Mouse (Mus musculus) brain, embryonic 14.5 days (tissue): Measurements from ENCODE around the gene Foxj1.

Source experiments
- CTCF ChIP-seq: fragments of 200-500 bp; IDR thresholded peaks from 2 replicates; pipeline ENCODE4 v1.5.1; 2012; ENCODE audit warnings: inconsistent platforms, mild to moderate bottlenecking, moderate library complexity, borderline replicate concordance; ENCODE audit not compliant: insufficient read depth, insufficient read length; ENCODE audit errors: extremely low read depth
- POLR2A ChIP-seq: fragments of 200-500 bp; IDR thresholded peaks from 2 replicates; pipeline ENCODE4 v1.6.1; 2012; ENCODE audit warnings: mild to moderate bottlenecking, inconsistent platforms, borderline replicate concordance; ENCODE audit not compliant: poor library complexity, insufficient read depth, insufficient read length, severe bottlenecking; ENCODE audit errors: extremely low read depth

DNA sequence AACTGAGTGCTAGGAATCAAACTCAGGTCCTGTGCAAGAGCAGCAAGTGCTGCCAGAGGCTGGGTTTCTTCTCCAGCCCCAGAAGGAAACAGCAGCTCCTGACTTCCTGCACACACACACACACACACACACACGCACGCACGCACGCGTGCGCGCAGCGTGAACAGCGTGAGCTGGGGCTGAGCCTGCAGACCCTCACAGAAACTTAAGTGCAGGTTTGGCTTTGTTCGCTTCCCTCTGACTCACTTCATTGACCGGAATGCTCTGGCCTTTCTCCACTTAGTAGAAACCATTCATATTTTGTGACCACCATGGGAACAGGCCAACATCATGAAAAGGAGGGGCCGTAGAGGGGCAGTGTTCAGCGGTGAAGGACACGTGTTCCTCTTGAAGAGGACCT is 33.9 kb upstream of the Foxj1 start:
- TF ChIP-seq POLR2A (no peak), CTCF (no peak)
